Mouse (Mus musculus) myocyte (in vitro differentiated cells): ENCODE data around the gene Rnf216. TPM values are rescaled to one million over a fixed set of nuclear protein-coding genes. Genes with fewer than 3 reads are reported as not detected.

Experiments
- H3K27me3 ChIP-seq: one replicate; pipeline ENCODE4 v1.6.1; 2011; ENCODE audit not compliant: control insufficient read depth, insufficient read depth, insufficient read length
- H3K36me3 ChIP-seq: one replicate; pipeline ENCODE4 v1.6.1; 2011; ENCODE audit not compliant: control insufficient read depth, insufficient read depth
- H3K4me2 ChIP-seq: one replicate; pipeline ENCODE4 v1.6.1; 2011; ENCODE audit warnings: low read depth, control low read depth
- H3K4me3 ChIP-seq: one replicate; pipeline ENCODE4 v1.5.1; 2011; ENCODE audit warnings: mild to moderate bottlenecking, control low read depth, moderate library complexity
- H3K79me2 ChIP-seq: one replicate; pipeline ENCODE4 v1.6.1; 2011; ENCODE audit not compliant: control insufficient read depth, insufficient read depth
- H3ac ChIP-seq: one replicate; pipeline ENCODE4 v1.6.1; 2011; ENCODE audit not compliant: control insufficient read depth, insufficient read length
- CEBPB ChIP-seq: IDR thresholded peaks from 2 replicates; pipeline ENCODE4 v1.6.1; 2011; ENCODE audit warnings: mild to moderate bottlenecking, moderate library complexity; ENCODE audit not compliant: poor library complexity, insufficient read depth, severe bottlenecking
- E2F4 ChIP-seq: IDR thresholded peaks from one replicate; pipeline ENCODE4 v1.6.1; 2011; ENCODE audit warnings: mild to moderate bottlenecking, control low read depth, moderate library complexity; ENCODE audit not compliant: insufficient read depth
- MAX ChIP-seq: IDR thresholded peaks from one replicate; pipeline ENCODE4 v1.6.1; 2011; ENCODE audit warnings: low read depth, mild to moderate bottlenecking, control low read depth
- MYOD1 ChIP-seq, 3 experiments: IDR thresholded peaks; one replicate each; pipeline ENCODE4 v1.6.1; 2011; ENCODE audit warnings: control low read depth in 2 of 3, low read depth in 2 of 3, mild to moderate bottlenecking in 2 of 3, moderate library complexity in 1 of 3; ENCODE audit not compliant: insufficient read length in 2 of 3, control insufficient read depth in 1 of 3
- MYOG ChIP-seq, 3 experiments: IDR thresholded peaks; one replicate each; pipeline ENCODE4 v1.6.1; 2011; ENCODE audit warnings: control low read depth in 2 of 3, low read depth in 2 of 3, mild to moderate bottlenecking in 2 of 3; ENCODE audit not compliant: insufficient read length in 2 of 3, control insufficient read depth in 1 of 3, insufficient read depth in 1 of 3
- POLR2A ChIP-seq: IDR thresholded peaks from one replicate; pipeline ENCODE4 v1.6.1; 2011; ENCODE audit warnings: low read depth, mild to moderate bottlenecking, control low read depth, moderate library complexity; ENCODE audit not compliant: insufficient read length
- POLR2AphosphoS2 ChIP-seq: IDR thresholded peaks from one replicate; pipeline ENCODE4 v1.6.1; 2011; ENCODE audit warnings: low read depth, control low read depth; ENCODE audit not compliant: insufficient read length
- REST ChIP-seq: IDR thresholded peaks from one replicate; pipeline ENCODE4 v1.6.1; 2011; ENCODE audit warnings: mild to moderate bottlenecking, control low read depth, moderate library complexity; ENCODE audit not compliant: insufficient read depth, insufficient read length
- SRF ChIP-seq: IDR thresholded peaks from one replicate; pipeline ENCODE4 v1.6.1; 2011; ENCODE audit warnings: low read depth; ENCODE audit not compliant: control insufficient read depth, insufficient read length
- TCF12 ChIP-seq: IDR thresholded peaks from one replicate; pipeline ENCODE4 v1.6.1; 2011; ENCODE audit warnings: mild to moderate bottlenecking, control low read depth; ENCODE audit not compliant: poor library complexity, insufficient read depth, severe bottlenecking
- TCF3 ChIP-seq: IDR thresholded peaks from one replicate; pipeline ENCODE4 v1.6.1; 2011; ENCODE audit warnings: low read depth, control low read depth; ENCODE audit not compliant: insufficient read length
- USF1 ChIP-seq: IDR thresholded peaks from one replicate; pipeline ENCODE4 v1.6.1; 2011; ENCODE audit warnings: low read depth, mild to moderate bottlenecking, control low read depth, moderate library complexity
- polyA plus RNA-seq: library from polyadenylated mRNA; unstranded; fragments of >200 nt; fragmentation: generic; extraction: Trizol; gene quantifications from one replicate; pipeline ENCODE4 v1.2.1, GENCODE M21; 2012; ENCODE audit warnings: missing spikeins

The Rnf216 gene
- polyA plus RNA-seq, 1 experiment, result 15.9 TPM

DNA sequence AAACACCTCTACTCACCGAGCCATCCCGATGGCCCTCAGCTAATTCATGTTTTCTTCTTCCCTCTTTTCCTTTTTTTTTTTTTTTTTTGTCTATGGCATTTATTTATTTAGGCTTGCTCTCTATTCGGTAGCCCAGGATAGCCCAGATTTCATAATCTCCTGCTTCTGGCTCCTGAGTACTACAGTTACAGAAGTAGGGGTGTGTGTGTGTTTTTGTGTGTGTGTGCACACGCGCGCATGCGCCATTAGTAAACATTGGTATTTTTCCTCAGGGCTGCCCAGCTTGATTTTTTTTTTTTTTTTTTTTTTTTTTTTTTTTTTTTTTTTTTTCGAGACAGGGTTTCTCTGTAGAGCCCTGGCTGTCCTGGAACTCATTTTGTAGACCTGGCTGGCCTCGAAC is 13.3 kb upstream of the Rnf216 start:
- peaks cover 10% of the 10 kb centered on the region for H3K27me3 ChIP-seq
- H3K79me2 ChIP-seq, result no peaks in the 10 kb centered on the region
- no peak overlapping the region for H3ac ChIP-seq
- no peak overlapping the region for H3K4me2 ChIP-seq
- H3K36me3 ChIP-seq, result no peaks in the 10 kb centered on the region
- no peak overlapping the region for H3K4me3 ChIP-seq
- TF ChIP-seq E2F4 (no peak), POLR2AphosphoS2 (no peak), TCF3 (no peak), REST (no peak), MYOD1 (IDR thresholded peaks at IDR 0.05; ENCODE audit: control insufficient read depth in 1 of 3, insufficient read length in 2 of 3, low read depth in 2 of 3) (no peak), USF1 (no peak), POLR2A (no peak), MYOG (IDR thresholded peaks at IDR 0.05; ENCODE audit: control insufficient read depth in 1 of 3, insufficient read depth in 1 of 3, insufficient read length in 2 of 3, low read depth in 2 of 3) (no peak), MAX (no peak), SRF (no peak)

DNA sequence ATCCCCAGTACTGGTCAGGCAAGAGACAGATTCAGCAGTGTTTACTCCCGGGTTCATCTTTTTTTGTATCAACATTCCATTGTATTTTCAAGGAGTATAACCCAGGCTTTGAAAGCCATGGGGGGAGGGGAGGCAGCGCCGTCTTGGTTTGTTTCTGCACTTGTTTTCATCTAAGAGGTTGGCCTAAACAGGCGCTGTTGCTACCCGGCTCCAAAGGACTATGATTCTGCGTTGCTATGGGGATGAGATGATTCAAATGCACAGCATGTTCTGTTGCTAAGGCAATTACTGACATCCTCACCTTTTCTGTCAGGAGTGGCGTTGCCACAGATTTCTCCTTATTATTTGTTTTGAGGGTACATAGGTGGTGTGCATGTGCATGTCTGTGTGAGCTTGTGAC is 12.8 kb upstream of the Rnf216 start:
- H3ac ChIP-seq, result no peak overlapping the region
- TF ChIP-seq USF1 (no peak), CEBPB (no peak), E2F4 (no peak), SRF (no peak), POLR2A (no peak), POLR2AphosphoS2 (no peak), TCF3 (no peak), MAX (no peak), REST (no peak), TCF12 (no peak), MYOD1 (IDR thresholded peaks at IDR 0.05; ENCODE audit: control insufficient read depth in 1 of 3, insufficient read length in 2 of 3, low read depth in 2 of 3) (no peak), MYOG (IDR thresholded peaks at IDR 0.05; ENCODE audit: control insufficient read depth in 1 of 3, insufficient read depth in 1 of 3, insufficient read length in 2 of 3, low read depth in 2 of 3) (no peak)
- H3K36me3 ChIP-seq, result no peaks in the 10 kb centered on the region
- no peak overlapping the region for H3K4me3 ChIP-seq
- H3K27me3 ChIP-seq, result peaks cover 10% of the 10 kb centered on the region
- H3K4me2 ChIP-seq, result no peak overlapping the region
- no peaks in the 10 kb centered on the region for H3K79me2 ChIP-seq

GRCm38 (mm10) chr5:143124805-143125378 is 12.1 kb upstream of the Rnf216 start:
- no peaks in the 10 kb centered on the region for H3K79me2 ChIP-seq
- no peak overlapping the region for H3K4me3 ChIP-seq
- no peak for TF ChIP-seq CEBPB
- no peak for TF ChIP-seq TCF12
- TF ChIP-seq E2F4, result no peak
- TF ChIP-seq MAX, result no peak
- no peak for TF ChIP-seq REST
- H3ac ChIP-seq, result no peak overlapping the region
- H3K27me3 ChIP-seq, result peaks cover 10% of the 10 kb centered on the region
- H3K36me3 ChIP-seq, result no peaks in the 10 kb centered on the region
- H3K4me2 ChIP-seq, result no peak overlapping the region

DNA sequence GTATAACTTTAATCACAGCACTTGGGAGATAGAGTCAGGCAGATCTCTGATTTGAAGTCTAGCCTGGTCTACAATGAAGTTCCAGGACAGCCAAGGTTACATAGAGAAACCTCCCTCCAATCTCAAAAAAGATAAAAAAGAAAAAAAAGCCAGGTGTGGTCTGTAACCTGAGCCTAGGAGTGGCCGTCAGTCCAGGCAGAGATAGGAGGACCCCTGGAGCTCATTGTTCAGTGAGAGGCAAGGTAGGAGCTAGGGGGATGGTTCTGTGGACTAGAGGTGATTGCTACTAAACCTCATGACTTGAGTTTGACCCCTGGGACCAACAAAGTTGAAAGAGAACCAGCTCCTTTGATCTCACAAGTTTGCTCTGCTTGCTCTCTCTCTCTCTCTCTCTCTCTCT is 9.9 kb upstream of the Rnf216 start:
- Histone ChIP-seq H3K79me2 (no peaks in the 10 kb centered on the region), H3K4me3 (no peak overlapping the region), H3ac (no peak overlapping the region), H3K27me3 (peaks cover 10% of the 10 kb centered on the region), H3K36me3 (no peaks in the 10 kb centered on the region), H3K4me2 (no peak overlapping the region)
- TF ChIP-seq SRF, result no peak

DNA sequence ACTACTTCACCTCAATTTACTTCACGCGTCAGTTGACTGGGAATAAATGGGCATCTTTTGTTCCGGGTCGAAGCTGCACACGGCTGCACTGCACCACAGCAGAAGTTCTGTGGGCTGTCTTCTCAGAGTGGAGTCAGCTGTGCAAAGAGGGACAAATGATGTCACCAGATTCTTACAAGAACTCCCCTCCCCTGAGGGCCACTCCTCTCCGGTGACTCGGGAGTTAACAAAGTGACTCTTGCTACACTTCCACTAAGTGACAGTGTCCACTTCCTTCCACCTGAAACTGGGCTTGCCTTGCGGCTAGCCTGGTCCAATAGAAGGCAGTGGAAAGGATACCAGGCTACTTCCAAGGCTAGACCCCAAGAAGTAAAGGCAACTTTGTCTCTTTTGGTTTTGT is 9.3 kb upstream of the Rnf216 start:
- Histone ChIP-seq H3K27me3 (peaks cover 10% of the 10 kb centered on the region), H3ac (no peak overlapping the region), H3K36me3 (no peaks in the 10 kb centered on the region), H3K4me2 (no peak overlapping the region), H3K4me3 (no peak overlapping the region), H3K79me2 (no peaks in the 10 kb centered on the region)
- TF ChIP-seq MYOG (IDR thresholded peaks at IDR 0.05; ENCODE audit: control insufficient read depth in 1 of 3, insufficient read depth in 1 of 3, insufficient read length in 2 of 3, low read depth in 2 of 3), result no peak

DNA sequence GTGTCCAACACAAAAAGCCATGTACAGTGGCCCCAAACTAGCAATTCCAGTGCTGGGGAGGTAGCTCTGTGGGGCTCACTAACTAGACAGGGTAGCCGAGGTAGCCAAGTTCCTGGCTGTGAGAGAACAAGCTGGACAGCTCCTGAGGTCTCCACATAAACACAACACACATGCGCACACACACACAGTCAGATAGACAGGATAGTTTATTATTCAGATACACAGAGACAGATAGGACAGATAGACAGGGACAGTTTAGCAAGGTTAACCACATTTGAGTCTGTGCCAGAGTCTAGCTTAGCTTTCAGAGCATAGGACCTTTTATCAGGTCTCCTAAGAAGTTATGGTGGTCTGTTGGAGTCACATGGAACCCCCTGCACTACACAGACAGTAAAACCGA is 6.0 kb downstream of the Rnf216 start:
- Histone ChIP-seq H3K36me3 (no peaks in the 10 kb centered on the region), H3K4me3 (no peak overlapping the region), H3K27me3 (no peaks in the 10 kb centered on the region), H3K4me2 (no peak overlapping the region), H3K79me2 (peaks cover 87% of the 10 kb centered on the region), H3ac (no peak overlapping the region)
- TF ChIP-seq E2F4 (no peak), REST (no peak), POLR2AphosphoS2 (no peak), TCF12 (no peak), MAX (no peak), MYOG (IDR thresholded peaks at IDR 0.05; ENCODE audit: control insufficient read depth in 1 of 3, insufficient read depth in 1 of 3, insufficient read length in 2 of 3, low read depth in 2 of 3) (no peak), MYOD1 (IDR thresholded peaks at IDR 0.05; ENCODE audit: control insufficient read depth in 1 of 3, insufficient read length in 2 of 3, low read depth in 2 of 3) (no peak), TCF3 (no peak), SRF (no peak), USF1 (no peak), CEBPB (no peak), POLR2A (no peak)
